In genomic region chr11:89839671-89840327, GRCm38 (mm10) we compare ENCODE assay signal across 8 mouse cellular contexts.
A peak's percentile ranks its signal among the peaks of the same experiment; 100 is the strongest.
DNase-seq lines count a peak whose midpoint lies in the region; ATAC-seq and TF ChIP-seq lines count a peak whose summit lies in the region.

No protein-coding gene starts in this region.

- H3K36me3 ChIP-seq in kidney, embryonic 14.5 days (ENCODE audit: control insufficient read depth, insufficient read depth, low read length) = no peaks in the 10 kb centered on the region
- H3K36me3 ChIP-seq in heart, embryonic 12.5 days = no peaks in the 10 kb centered on the region
- no peaks in the 10 kb centered on the region for H3K36me3 ChIP-seq in limb, embryonic 14.5 days (ENCODE audit: control insufficient read depth, insufficient read depth, low read length)

- no peak overlapping the region for H3K4me3 ChIP-seq in kidney, embryonic 14.5 days (ENCODE audit: low read length)
- no peak overlapping the region for H3K4me3 ChIP-seq in heart, embryonic 12.5 days
- no peak overlapping the region for H3K4me3 ChIP-seq in limb, embryonic 14.5 days (replicated peaks; ENCODE audit: low read length)

- WGBS in kidney, embryonic 14.5 days = 18% methylated on average over 6 of the region's 6 CpGs
- 20% methylated on average over 6 of the region's 6 CpGs for WGBS in heart, embryonic 12.5 days
- 29% methylated on average over 6 of the region's 6 CpGs for WGBS in limb, embryonic 14.5 days

- peak; percentile 87 for ATAC-seq in kidney, embryonic 14.5 days (ENCODE audit: low FRiP score, low TSS enrichment)
- 0 out of 2 replicates have a peak, but pooled peaks have one; percentile 36 for ATAC-seq in heart, embryonic 12.5 days (ENCODE audit: insufficient number of reproducible peaks, low FRiP score)
- ATAC-seq in limb, embryonic 14.5 days (ENCODE audit: low FRiP score, low read depth) = peak; percentile 50; the same call in 1 of the 2 replicates

- TF ChIP-seq POLR2A in limb, embryonic 14.5 days (IDR thresholded peaks at IDR 0.05; ENCODE audit: borderline replicate concordance, extremely low read depth, insufficient read depth, insufficient read length) = no peak

- peak overlapping the region; percentile 51; the same call in 1 of the 2 replicates for H3K27ac ChIP-seq in kidney, embryonic 14.5 days (ENCODE audit: low read depth, low read length)
- H3K27ac ChIP-seq in heart, embryonic 12.5 days (ENCODE audit: poor library complexity, severe bottlenecking) = 0 out of 2 replicates have a peak overlapping the region, but pooled peaks have one; percentile 27
- no peak overlapping the region for H3K27ac ChIP-seq in limb, embryonic 14.5 days (replicated peaks; ENCODE audit: low read depth, low read length)

- no peak overlapping the region for H3K4me2 ChIP-seq in kidney, embryonic 14.5 days (replicated peaks; ENCODE audit: low read depth, low read length)
- H3K4me2 ChIP-seq in heart, embryonic 12.5 days = peak overlapping the region; percentile 56
- H3K4me2 ChIP-seq in limb, embryonic 14.5 days (replicated peaks; ENCODE audit: low read depth, low read length, severe bottlenecking) = no peak overlapping the region

- no peak for DNase-seq in kidney, adult 9 months
- peak; percentile 62 to 76 for DNase-seq in cerebellum, postnatal 10 days
- DNase-seq in limb, embryonic 14.5 days (ENCODE audit: low spot score) = peak; percentile 59
- DNase-seq in ovary, postnatal 36 days (ENCODE audit: low spot score) = peak; percentile 20
- DNase-seq in natural killer cell, adult 2 months (ENCODE audit: low spot score in 2 of 2) = no peak
- DNase-seq in B cell, adult 2 months = no peak

- H3K9me3 ChIP-seq in kidney, embryonic 14.5 days (ENCODE audit: control insufficient read depth, low read length) = no peaks in the 10 kb centered on the region
- H3K9me3 ChIP-seq in heart, embryonic 12.5 days (replicated peaks) = no peaks in the 10 kb centered on the region
- H3K9me3 ChIP-seq in limb, embryonic 14.5 days (ENCODE audit: control insufficient read depth, low read length) = no peaks in the 10 kb centered on the region

- no peak overlapping the region for H3K9ac ChIP-seq in kidney, embryonic 14.5 days (ENCODE audit: low read depth, low read length)
- no peak overlapping the region for H3K9ac ChIP-seq in heart, embryonic 12.5 days
- no peak overlapping the region for H3K9ac ChIP-seq in limb, embryonic 14.5 days (ENCODE audit: low read depth, low read length, severe bottlenecking)

- peaks cover 7% of the 10 kb centered on the region for H3K4me1 ChIP-seq in kidney, embryonic 14.5 days (ENCODE audit: control insufficient read depth, insufficient read depth, low read length)
- peaks cover 12% of the 10 kb centered on the region for H3K4me1 ChIP-seq in heart, embryonic 12.5 days (replicated peaks)
- H3K4me1 ChIP-seq in limb, embryonic 14.5 days (ENCODE audit: control insufficient read depth, insufficient read depth, low read length) = peaks cover 14% of the 10 kb centered on the region

- no peaks in the 10 kb centered on the region for H3K27me3 ChIP-seq in kidney, embryonic 14.5 days (ENCODE audit: control insufficient read depth, insufficient read depth, low read length)
- no peaks in the 10 kb centered on the region for H3K27me3 ChIP-seq in heart, embryonic 12.5 days (replicated peaks)
- no peaks in the 10 kb centered on the region for H3K27me3 ChIP-seq in limb, embryonic 14.5 days (ENCODE audit: control insufficient read depth, insufficient read depth, low read length)

Comparison
In these comparisons a context has a peak if more than half of its experiments do, and no peak if none do; other contexts are left out.
1. ATAC-seq: peak in every context shown above with its lines; median percentile 87 in kidney, embryonic 14.5 days; 50 in limb, embryonic 14.5 days; 36 in heart, embryonic 12.5 days.
2. DNase-seq: peak in cerebellum, postnatal 10 days (2 of 2), limb, embryonic 14.5 days (single experiment) and ovary, postnatal 36 days (single experiment); none in kidney, adult 9 months (single experiment), natural killer cell, adult 2 months (0 of 2) and B cell, adult 2 months (0 of 2).